Mouse (Mus musculus) c-Kit-positive CD71-positive TER-119-positive erythroid progenitor cells, embryonic 14.5 days (primary cell): ENCODE measurements around the gene Kcna6.
A peak's percentile ranks its signal among the peaks of the same experiment; 100 is the strongest.

ENCODE experiments used
- DNase-seq: peaks from one replicate; pipeline ENCODE4 v3.0.0-alpha.2; 2013; ENCODE audit warnings: low spot score

The Kcna6 gene

DNA sequence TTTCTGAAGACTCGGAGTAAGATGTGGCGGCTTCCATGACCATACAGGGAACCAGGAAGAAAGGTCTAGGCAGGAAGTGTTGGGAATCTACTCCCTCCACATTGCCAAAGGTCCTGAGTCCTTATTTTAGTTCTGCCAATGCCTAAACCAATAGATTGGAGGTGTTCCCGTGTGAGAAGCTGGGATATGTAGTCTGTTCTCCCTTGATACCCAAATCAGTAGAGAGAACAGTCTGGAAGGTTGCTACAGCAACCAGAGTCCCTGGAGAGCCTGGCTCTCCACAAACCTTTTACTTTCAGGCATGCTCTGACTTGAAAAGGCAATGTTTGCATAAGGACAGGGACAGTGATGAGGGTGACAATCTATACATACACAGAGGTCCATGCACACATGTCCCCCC is 4.7 kb downstream of the Kcna6 start:
- no peak for DNase-seq

- no peak for DNase-seq
These were observed 7.8 kb downstream of the Kcna6 start for GRCm38 (mm10) chr6:126732645-126733044.

DNA sequence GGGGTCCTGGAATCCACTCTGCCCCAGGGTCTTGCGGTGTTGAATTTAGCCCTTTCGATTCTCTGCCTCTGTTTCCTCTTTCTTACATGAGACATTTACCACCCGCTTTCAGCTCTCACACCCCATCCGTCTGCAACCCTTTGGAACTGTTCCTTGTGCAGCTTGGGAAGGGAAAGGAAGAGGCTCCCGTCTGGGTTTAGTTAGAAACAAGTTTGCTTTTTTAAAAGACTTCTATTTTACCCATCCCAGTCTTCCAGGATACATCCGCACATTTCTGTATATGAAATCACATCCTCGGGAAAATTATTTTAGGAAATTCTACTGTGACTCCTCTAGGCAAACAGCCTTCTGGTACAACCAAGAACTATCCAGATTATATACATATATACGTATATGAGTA is 11.7 kb downstream of the Kcna6 start:
- no peak for DNase-seq

- no peak for DNase-seq
These were observed 21.9 kb downstream of the Kcna6 start for GRCm38 (mm10) chr6:126718423-126719087.

- DNase-seq: no peak
These were observed 27.9 kb downstream of the Kcna6 start for GRCm38 (mm10) chr6:126712531-126712930.

DNA sequence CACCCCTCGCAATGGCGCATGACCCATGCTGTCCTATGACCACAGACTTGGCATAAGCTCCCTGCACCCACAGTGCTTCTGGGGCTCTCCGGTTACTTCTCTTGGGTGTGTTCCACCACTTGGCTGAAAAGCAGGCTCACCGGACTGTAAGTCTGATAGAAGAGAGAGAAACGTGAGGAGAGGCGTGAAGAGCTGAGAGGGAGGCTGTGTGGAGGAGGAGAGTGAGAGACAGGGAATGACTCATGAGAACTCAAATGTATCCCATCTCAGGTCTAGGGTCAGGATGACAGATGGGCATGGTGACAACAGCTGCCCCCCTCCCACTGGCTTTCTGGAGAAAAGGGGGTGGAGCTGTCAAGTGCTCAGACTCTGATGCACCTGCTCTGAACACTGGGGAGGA is 34.5 kb downstream of the Kcna6 start:
- DNase-seq: no peak

DNA sequence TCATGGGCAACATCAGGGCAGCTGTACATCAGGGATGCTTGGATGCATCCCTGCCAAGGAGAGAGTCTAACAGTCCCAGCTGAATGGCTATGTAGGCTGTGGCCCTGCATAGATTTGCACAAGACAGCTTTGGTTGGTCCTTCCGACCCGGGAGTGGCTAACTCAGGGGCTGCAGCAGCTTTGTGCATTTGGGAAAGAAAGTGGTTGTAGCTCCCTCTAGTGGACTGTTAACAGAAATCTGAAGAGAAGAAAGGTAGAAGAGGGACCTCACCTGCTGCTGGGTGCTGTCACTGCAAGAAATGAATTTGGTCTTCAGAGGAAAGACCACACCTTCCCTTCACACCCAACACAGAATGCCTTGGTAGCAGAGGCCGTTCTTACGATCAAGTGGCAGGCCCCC is 36.0 kb downstream of the Kcna6 start:
- peak; percentile 3 for DNase-seq

- peak; percentile 20 for DNase-seq
These were observed 38.4 kb downstream of the Kcna6 start for GRCm38 (mm10) chr6:126702116-126702515.

DNA sequence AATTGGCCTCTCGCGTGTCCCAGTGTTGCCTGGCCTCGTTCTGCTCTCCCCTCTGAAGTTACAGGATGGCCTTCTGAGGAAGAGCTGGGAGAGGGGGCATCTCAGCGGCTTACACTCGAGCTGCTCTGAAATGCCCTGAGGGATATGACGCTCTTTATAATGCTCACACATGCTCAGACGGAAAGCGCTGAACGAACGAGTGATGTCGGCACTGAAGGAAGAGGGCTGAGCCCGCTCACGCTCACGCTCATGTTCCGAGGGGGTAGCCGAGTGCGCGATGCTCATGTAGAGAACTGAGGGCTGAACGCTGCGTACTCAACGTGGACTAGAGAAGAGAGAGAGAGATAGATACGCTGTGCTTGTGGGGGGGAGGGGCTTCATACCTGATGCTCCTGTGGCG is 39.3 kb downstream of the Kcna6 start:
- DNase-seq: no peak

DNA sequence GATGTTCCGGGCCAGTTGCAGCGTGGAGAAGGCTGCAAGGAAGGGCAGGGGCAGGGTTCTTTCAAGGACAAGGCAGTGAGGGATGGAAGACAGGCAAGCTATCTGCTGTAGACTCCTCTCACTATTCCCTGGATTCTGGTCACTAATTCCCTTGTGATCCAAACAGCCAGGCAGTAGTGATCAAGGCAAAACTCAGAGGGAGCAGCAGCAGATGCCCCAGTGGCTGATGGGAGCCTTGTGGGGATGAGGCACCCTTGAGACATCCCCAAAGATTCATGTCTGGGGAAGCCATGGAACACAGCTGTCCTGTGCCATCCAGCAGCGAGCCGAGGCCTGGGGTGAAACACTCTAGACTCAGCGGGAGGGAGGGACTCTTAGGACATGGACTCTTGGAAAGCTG is 40.5 kb downstream of the Kcna6 start:
- DNase-seq: no peak

DNA sequence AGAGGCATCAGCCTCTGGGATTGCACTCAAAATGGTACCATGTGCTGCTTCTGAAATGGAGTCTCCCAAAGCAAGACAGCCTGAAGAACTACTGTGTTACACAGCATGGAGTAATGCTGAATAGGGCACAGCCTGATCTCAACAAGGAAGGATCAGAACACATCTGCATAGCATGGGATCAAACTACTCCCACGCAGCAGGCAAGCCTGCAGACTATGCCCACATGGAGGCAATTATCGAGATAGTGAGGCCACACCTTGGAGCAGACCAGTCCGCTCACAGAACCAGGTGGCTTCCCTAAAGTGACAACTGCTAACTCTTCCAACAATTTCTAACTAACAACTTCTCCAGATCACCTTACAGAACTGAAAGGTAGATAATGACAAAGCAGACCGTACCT is 53.4 kb downstream of the Kcna6 start:
- DNase-seq: no peak

GRCm38 (mm10) chr6:126685135-126685534 is 55.3 kb downstream of the Kcna6 start:
- no peak for DNase-seq

DNA sequence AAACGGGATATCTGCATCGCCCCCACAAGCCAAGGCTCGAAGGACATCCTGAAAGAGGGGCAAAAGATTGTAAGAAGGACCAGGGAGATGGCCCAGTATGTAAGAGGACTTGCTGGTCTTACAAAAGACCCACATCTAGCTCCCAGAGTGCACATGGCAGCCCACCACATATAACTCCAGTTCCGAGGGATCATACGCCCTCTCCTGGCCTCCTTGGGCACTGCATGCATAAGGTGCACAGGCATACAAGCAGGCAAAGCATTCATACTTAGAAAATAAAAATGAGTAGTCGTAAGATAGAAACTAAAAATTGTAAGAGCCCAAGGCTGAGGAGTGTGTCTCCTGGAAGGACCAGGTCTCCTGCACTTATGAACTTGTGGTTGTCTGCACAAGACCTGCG is 61.5 kb downstream of the Kcna6 start:
- no peak for DNase-seq

DNA sequence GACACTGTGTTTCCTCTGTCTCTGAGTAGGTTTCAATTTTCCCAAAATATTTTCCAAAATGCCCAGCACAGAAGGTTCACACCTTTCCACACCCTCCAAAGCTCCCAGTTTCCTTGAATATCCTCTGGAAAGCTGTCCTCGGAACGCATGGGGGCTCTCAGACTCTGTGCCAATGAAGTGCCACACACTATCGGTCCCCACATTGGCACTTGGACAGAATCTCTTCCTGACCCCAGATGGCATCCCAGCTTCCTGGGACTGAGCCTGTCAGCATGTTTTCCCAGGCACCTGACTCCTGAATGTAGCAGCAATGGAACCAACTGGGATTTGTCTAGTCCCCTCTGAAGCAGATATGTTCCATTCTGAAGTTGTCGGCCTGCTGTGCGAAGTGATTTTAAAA is 73.5 kb downstream of the Kcna6 start:
- DNase-seq: no peak

DNA sequence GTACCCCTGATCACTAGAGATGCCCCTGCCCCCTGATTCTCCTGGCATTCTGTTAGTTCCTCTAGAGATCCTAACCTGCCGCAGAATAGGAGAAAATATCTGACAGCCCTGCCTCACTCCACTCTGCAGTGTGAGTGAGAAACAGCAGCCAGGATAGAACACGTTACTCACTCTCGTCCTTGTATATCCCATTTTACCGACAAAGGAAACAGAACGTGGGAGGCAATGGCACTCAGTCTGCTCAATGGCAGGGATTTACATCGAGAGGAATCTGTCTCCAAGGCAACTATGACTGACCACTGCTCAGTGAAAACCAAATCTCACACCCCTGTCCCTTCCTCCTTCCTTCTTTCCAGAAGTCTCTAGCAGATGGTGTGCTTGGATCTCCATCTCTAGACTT is 74.4 kb downstream of the Kcna6 start:
- no peak for DNase-seq

DNA sequence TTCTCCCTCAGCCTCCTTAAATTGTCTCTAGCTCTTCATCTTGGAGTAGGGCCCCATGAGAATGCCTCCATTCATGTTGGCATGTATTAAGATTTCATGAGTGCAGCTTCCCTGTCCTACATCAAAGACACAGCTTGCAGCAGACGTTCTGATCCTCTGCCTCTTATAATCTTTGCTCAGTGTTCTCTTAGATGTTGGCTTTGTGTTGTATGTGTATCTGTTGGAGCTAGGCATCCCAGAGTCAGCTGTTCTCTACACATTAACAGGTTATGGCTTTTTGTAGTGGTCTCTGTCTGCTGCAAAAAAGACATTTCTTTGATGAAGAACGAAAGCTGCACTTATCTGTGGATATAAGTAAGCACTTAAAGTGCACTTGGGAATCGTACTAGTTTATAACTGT is 75.9 kb downstream of the Kcna6 start:
- DNase-seq: no peak
